In genomic region chr11:69680136-69680855, GRCm38 (mm10) we compare ENCODE assay signal across 8 mouse cellular contexts. TPM values are rescaled to one million over a fixed set of nuclear protein-coding genes. Genes with fewer than 3 reads are reported as not detected.
DNase-seq lines count a peak whose midpoint lies in the region; ATAC-seq and TF ChIP-seq lines count a peak whose summit lies in the region.

No protein-coding gene starts in this region.

- DNase-seq in heart, adult 18-20 months, result no peak
- no peak for DNase-seq in ES-E14 (ENCODE audit: low read depth, low spot score)
- DNase-seq in spleen, postnatal 14 days (ENCODE audit: low spot score in 2 of 2), result no peak

- H3K4me3 ChIP-seq in heart, embryonic 13.5 days, result peak overlapping the region; percentile 84
- H3K4me3 ChIP-seq in ES-E14 (ENCODE audit: insufficient read depth in 1 of 2, low read depth in 1 of 2, low read length in 2 of 2, poor library complexity in 1 of 2, severe bottlenecking in 1 of 2), result peak overlapping the region; percentile 93 to 98
- H3K4me3 ChIP-seq in forebrain, embryonic 16.5 days (replicated peaks; ENCODE audit: low read length), result peak overlapping the region; percentile 88
- H3K4me3 ChIP-seq in liver, embryonic 16.5 days (ENCODE audit: low read depth, low read length), result peak overlapping the region; percentile 88

- peaks cover 52% of the 10 kb centered on the region for H3K36me3 ChIP-seq in heart, embryonic 13.5 days
- peaks cover 32% of the 10 kb centered on the region for H3K36me3 ChIP-seq in ES-E14 (ENCODE audit: control insufficient read depth, insufficient read depth, low read length, poor library complexity, severe bottlenecking)
- H3K36me3 ChIP-seq in forebrain, embryonic 16.5 days (ENCODE audit: control insufficient read depth, insufficient read depth), result peaks cover 16% of the 10 kb centered on the region; the same call in 1 of the 2 replicates
- peaks cover 14% of the 10 kb centered on the region for H3K36me3 ChIP-seq in liver, embryonic 16.5 days (ENCODE audit: control insufficient read depth, insufficient read depth)

- WGBS in heart, embryonic 13.5 days, result 89% methylated on average over 30 of the region's 30 CpGs
- 93% methylated on average over 30 of the region's 30 CpGs for WGBS in forebrain, embryonic 16.5 days
- WGBS in liver, embryonic 16.5 days (ENCODE audit: insufficient replicate concordance), result 80% methylated on average over 30 of the region's 30 CpGs

- in situ Hi-C loops in ES-E14 (cut with MboI; ENCODE audit: low sequenced_read_pairs in 2 of 2, unreplicated experiment in 2 of 2), result no loop called here

- H3K4me2 ChIP-seq in heart, embryonic 13.5 days, result peak overlapping the region; percentile 98
- peak overlapping the region; percentile 98 for H3K4me2 ChIP-seq in forebrain, embryonic 16.5 days (ENCODE audit: low read length)
- peak overlapping the region; percentile 95 for H3K4me2 ChIP-seq in liver, embryonic 16.5 days (ENCODE audit: low read depth, low read length)

- ATAC-seq in heart, embryonic 13.5 days (ENCODE audit: extremely low read depth, insufficient number of reproducible peaks, low FRiP score, low TSS enrichment), result no peak
- ATAC-seq in forebrain, embryonic 16.5 days, result no peak
- no peak for ATAC-seq in liver, embryonic 16.5 days (ENCODE audit: low read depth)
- no peak for ATAC-seq in activated CD4-positive, CD25-positive, alpha-beta regulatory T cell, adult 4 months
- ATAC-seq in inflammation-experienced regulatory T-cells, adult 6 months, result no peak

- H3K27ac ChIP-seq in heart, embryonic 13.5 days (replicated peaks), result no peak overlapping the region
- peak overlapping the region; percentile 52 for H3K27ac ChIP-seq in ES-E14 (ENCODE audit: insufficient read depth, low read depth, low read length, poor library complexity, severe bottlenecking)
- H3K27ac ChIP-seq in forebrain, embryonic 16.5 days (ENCODE audit: low read length), result no peak overlapping the region; the same call in 1 of the 2 replicates
- no peak overlapping the region for H3K27ac ChIP-seq in liver, embryonic 16.5 days (ENCODE audit: low read length)

- peak overlapping the region; percentile 92 for H3K9ac ChIP-seq in heart, embryonic 13.5 days
- H3K9ac ChIP-seq in ES-E14 (ENCODE audit: insufficient read depth, low read depth, low read length, poor library complexity, severe bottlenecking), result peak overlapping the region; percentile 93
- no peak overlapping the region for H3K9ac ChIP-seq in forebrain, embryonic 16.5 days (replicated peaks; ENCODE audit: low read depth, low read length)
- H3K9ac ChIP-seq in liver, embryonic 16.5 days (ENCODE audit: low read depth, low read length), result no peak overlapping the region

- H3K4me1 ChIP-seq in heart, embryonic 13.5 days, result peaks cover 39% of the 10 kb centered on the region
- peaks cover 2 to 16% of the 10 kb centered on the region in 2 experiments for H3K4me1 ChIP-seq in ES-E14 (ENCODE audit: control insufficient read depth in 2 of 2, insufficient read depth in 2 of 2, low read length in 2 of 2, poor library complexity in 1 of 2)
- peaks cover 34% of the 10 kb centered on the region for H3K4me1 ChIP-seq in forebrain, embryonic 16.5 days (replicated peaks; ENCODE audit: control insufficient read depth, insufficient read depth, low read length)
- peaks cover 29% of the 10 kb centered on the region for H3K4me1 ChIP-seq in liver, embryonic 16.5 days (ENCODE audit: control insufficient read depth, low read depth, low read length)

- H3K27me3 ChIP-seq in heart, embryonic 13.5 days (replicated peaks), result no peaks in the 10 kb centered on the region
- H3K27me3 ChIP-seq in forebrain, embryonic 16.5 days (replicated peaks; ENCODE audit: control insufficient read depth, insufficient read depth, low read length), result no peaks in the 10 kb centered on the region
- no peaks in the 10 kb centered on the region for H3K27me3 ChIP-seq in liver, embryonic 16.5 days (ENCODE audit: control insufficient read depth, insufficient read depth, low read depth, low read length)

- no peaks in the 10 kb centered on the region for H3K9me3 ChIP-seq in heart, embryonic 13.5 days
- no peaks in the 10 kb centered on the region for H3K9me3 ChIP-seq in ES-E14 (ENCODE audit: control insufficient read depth, insufficient read depth, low read depth, low read length)
- H3K9me3 ChIP-seq in forebrain, embryonic 16.5 days (ENCODE audit: control insufficient read depth, low read length), result no peaks in the 10 kb centered on the region
- no peaks in the 10 kb centered on the region for H3K9me3 ChIP-seq in liver, embryonic 16.5 days (replicated peaks; ENCODE audit: control insufficient read depth, low read length)

TF ChIP-seq in ES-E14, 5 proteins besides CTCF, POLR2A, EP300 and RAD21:
- TF ChIP-seq ZNF384 (IDR thresholded peaks at IDR 0.05; ENCODE audit: low read depth, low read length), result no peak
TF ChIP-seq in ES-E14: peak in this region for 0.

RNA-seq across cellular contexts. Expression of gene Senp3, which starts 1.6 kb away (rescaled TPM):
- 59.2 and 63.5 TPM in 2 replicates for polyA plus RNA-seq in heart, embryonic 13.5 days (2015; fragmentation: Nextera tagmentation; extraction: Ambion mirVana)
- total RNA-seq in heart, adult 18-20 months (2021), result 10 to 100 TPM; 27.3 to 35.1 TPM
- total RNA-seq in ES-E14 (2012; rRNA removed), result 265 and 282 TPM in 2 replicates
- polyA plus RNA-seq in forebrain, embryonic 16.5 days (2015; fragmentation: Nextera tagmentation; extraction: Ambion mirVana), result 97.0 and 115 TPM in 2 replicates
- 22.7 and 24.9 TPM in 2 replicates for polyA plus RNA-seq in liver, embryonic 16.5 days (2015; fragmentation: Nextera tagmentation; extraction: Ambion mirVana)
- polyA plus RNA-seq in activated CD4-positive, CD25-positive, alpha-beta regulatory T cell, adult 4 months (2017; shearing (Covaris generic)), result 10 to 100 TPM; 32.7 to 33.0 TPM
- 10 to 100 TPM; 21.8 to 38.0 (median 32.0) TPM for polyA plus RNA-seq in inflammation-experienced regulatory T-cells, adult 6 months (2017; shearing (Covaris generic))

RNA-seq across cellular contexts. Expression of gene Tnfsf13, which starts 5.3 kb away (rescaled TPM):
- polyA plus RNA-seq in heart, embryonic 13.5 days (2015; fragmentation: Nextera tagmentation; extraction: Ambion mirVana), result 0.23 and 0.38 TPM in 2 replicates
- 1 to 10 TPM; 1.5 to 1.7 TPM for total RNA-seq in heart, adult 18-20 months (2021)
- 8.6 and 11.7 TPM in 2 replicates for total RNA-seq in ES-E14 (2012; rRNA removed)
- 0.34 and 0.46 TPM in 2 replicates for polyA plus RNA-seq in forebrain, embryonic 16.5 days (2015; fragmentation: Nextera tagmentation; extraction: Ambion mirVana)
- 0.17 and 0.40 TPM in 2 replicates for polyA plus RNA-seq in liver, embryonic 16.5 days (2015; fragmentation: Nextera tagmentation; extraction: Ambion mirVana)
- polyA plus RNA-seq in activated CD4-positive, CD25-positive, alpha-beta regulatory T cell, adult 4 months (2017; shearing (Covaris generic)), result not detected
- not detected for polyA plus RNA-seq in inflammation-experienced regulatory T-cells, adult 6 months (2017; shearing (Covaris generic))

RNA-seq across cellular contexts. Expression of gene Eif4a1, which starts 8.1 kb away (rescaled TPM):
- polyA plus RNA-seq in heart, embryonic 13.5 days (2015; fragmentation: Nextera tagmentation; extraction: Ambion mirVana), result 372 and 373 TPM in 2 replicates
- total RNA-seq in heart, adult 18-20 months (2021), result 100 to 1,000 TPM; 185 to 188 TPM
- total RNA-seq in ES-E14 (2012; rRNA removed), result 1,512 and 1,948 TPM in 2 replicates
- 563 and 599 TPM in 2 replicates for polyA plus RNA-seq in forebrain, embryonic 16.5 days (2015; fragmentation: Nextera tagmentation; extraction: Ambion mirVana)
- 223 and 225 TPM in 2 replicates for polyA plus RNA-seq in liver, embryonic 16.5 days (2015; fragmentation: Nextera tagmentation; extraction: Ambion mirVana)
- 100 to 1,000 TPM; 202 to 297 TPM for polyA plus RNA-seq in activated CD4-positive, CD25-positive, alpha-beta regulatory T cell, adult 4 months (2017; shearing (Covaris generic))
- 100 to 1,000 TPM; 156 to 375 (median 178) TPM for polyA plus RNA-seq in inflammation-experienced regulatory T-cells, adult 6 months (2017; shearing (Covaris generic))

RNA-seq across cellular contexts. Expression of gene Cd68, which starts 14.3 kb away (rescaled TPM):
- 8.8 and 10.5 TPM in 2 replicates for polyA plus RNA-seq in heart, embryonic 13.5 days (2015; fragmentation: Nextera tagmentation; extraction: Ambion mirVana)
- 10 to 100 TPM in 1 of 2 experiments, 1 to 10 TPM in 1; 7.3 to 10.5 TPM for total RNA-seq in heart, adult 18-20 months (2021)
- total RNA-seq in ES-E14 (2012; rRNA removed), result 23.4 and 32.7 TPM in 2 replicates
- 6.4 and 7.8 TPM in 2 replicates for polyA plus RNA-seq in forebrain, embryonic 16.5 days (2015; fragmentation: Nextera tagmentation; extraction: Ambion mirVana)
- polyA plus RNA-seq in liver, embryonic 16.5 days (2015; fragmentation: Nextera tagmentation; extraction: Ambion mirVana), result 32.0 and 35.4 TPM in 2 replicates
- polyA plus RNA-seq in activated CD4-positive, CD25-positive, alpha-beta regulatory T cell, adult 4 months (2017; shearing (Covaris generic)), result 1 to 10 TPM; 3.3 to 5.3 TPM
- polyA plus RNA-seq in inflammation-experienced regulatory T-cells, adult 6 months (2017; shearing (Covaris generic)), result 10 to 100 TPM in 1 of 3 experiments, 1 to 10 TPM in 2; 3.8 to 21.2 (median 4.5) TPM

RNA-seq across cellular contexts. Expression of gene Tnfsf12, which starts 15.4 kb away (rescaled TPM):
- polyA plus RNA-seq in heart, embryonic 13.5 days (2015; fragmentation: Nextera tagmentation; extraction: Ambion mirVana), result 4.7 and 5.7 TPM in 2 replicates
- 10 to 100 TPM; 16.9 to 17.1 TPM for total RNA-seq in heart, adult 18-20 months (2021)
- 8.7 and 16.1 TPM in 2 replicates for total RNA-seq in ES-E14 (2012; rRNA removed)
- 1.1 and 1.2 TPM in 2 replicates for polyA plus RNA-seq in forebrain, embryonic 16.5 days (2015; fragmentation: Nextera tagmentation; extraction: Ambion mirVana)
- 2.5 and 2.8 TPM in 2 replicates for polyA plus RNA-seq in liver, embryonic 16.5 days (2015; fragmentation: Nextera tagmentation; extraction: Ambion mirVana)
- not detected for polyA plus RNA-seq in activated CD4-positive, CD25-positive, alpha-beta regulatory T cell, adult 4 months (2017; shearing (Covaris generic))
- not detected for polyA plus RNA-seq in inflammation-experienced regulatory T-cells, adult 6 months (2017; shearing (Covaris generic))

Comparison
In these comparisons a context has a peak if more than half of its experiments do, and no peak if none do; other contexts are left out.
1. H3K9ac ChIP-seq: peak in heart, embryonic 13.5 days (single experiment) and ES-E14 (single experiment); none in forebrain, embryonic 16.5 days (single experiment) and liver, embryonic 16.5 days (single experiment).
2. Peak in every context shown above with its lines, with median percentiles within 50 percentile points of each other: H3K4me2 ChIP-seq and H3K4me3 ChIP-seq.